In genomic region chr14:43933399-43933798, GRCm38 (mm10) we compare ENCODE assay signal across 26 mouse cellular contexts. TPM values are rescaled to one million over a fixed set of nuclear protein-coding genes. Genes with fewer than 3 reads are reported as not detected.
"Had no signal": no experiment of that assay in that cellular context is flagged by ENCODE, and none has a peak within 500 bp of the region (broad histone marks: within the 10 kb centered on the region; RNA-seq: fewer than 3 reads in every experiment).

No protein-coding gene starts in this region.

RNA-seq across cellular contexts. Expression of gene Gm8113, which starts 8.2 kb away (rescaled TPM):
- polyA plus RNA-seq: inflammation-experienced regulatory T-cells, adult 6 months had no signal

RNA-seq across cellular contexts. Expression of gene Ear10, which starts 10.0 kb away (rescaled TPM):
- polyA plus RNA-seq: heart, embryonic 10.5 days; heart, embryonic 11.5 days; heart, embryonic 12.5 days; heart, embryonic 13.5 days; heart, embryonic 14.5 days; heart, embryonic 15.5 days; heart, embryonic 16.5 days; heart, postnatal 0 days; hindbrain, embryonic 10.5 days; hindbrain, embryonic 11.5 days; hindbrain, embryonic 12.5 days; hindbrain, embryonic 14.5 days; hindbrain, embryonic 15.5 days; hindbrain, embryonic 16.5 days; hindbrain, postnatal 0 days; inflammation-experienced regulatory T-cells, adult 6 months; intestine, embryonic 14.5 days; intestine, embryonic 15.5 days; intestine, embryonic 16.5 days; intestine, postnatal 0 days; kidney, adult 2 months; kidney, embryonic 14.5 days; kidney, embryonic 15.5 days; kidney, embryonic 16.5 days; kidney, postnatal 0 days; large intestine, adult 2 months had no signal

RNA-seq across cellular contexts. Expression of gene Ang5, which starts 23.5 kb away (rescaled TPM):
- polyA plus RNA-seq: heart, embryonic 10.5 days; heart, embryonic 11.5 days; heart, embryonic 12.5 days; heart, embryonic 13.5 days; heart, embryonic 14.5 days; heart, embryonic 15.5 days; heart, embryonic 16.5 days; heart, postnatal 0 days; hindbrain, embryonic 10.5 days; hindbrain, embryonic 11.5 days; hindbrain, embryonic 12.5 days; hindbrain, embryonic 14.5 days; hindbrain, embryonic 15.5 days; hindbrain, embryonic 16.5 days; hindbrain, postnatal 0 days; inflammation-experienced regulatory T-cells, adult 6 months; intestine, embryonic 14.5 days; intestine, embryonic 15.5 days; intestine, embryonic 16.5 days; intestine, postnatal 0 days; kidney, adult 2 months; kidney, embryonic 14.5 days; kidney, embryonic 15.5 days; kidney, embryonic 16.5 days; kidney, postnatal 0 days; large intestine, adult 2 months had no signal

RNA-seq across cellular contexts. Expression of gene Ear1, which starts 58.1 kb away (rescaled TPM):
- polyA plus RNA-seq: heart, embryonic 10.5 days; heart, embryonic 11.5 days; heart, embryonic 13.5 days; heart, embryonic 14.5 days; heart, embryonic 15.5 days; heart, postnatal 0 days; hindbrain, embryonic 10.5 days; hindbrain, embryonic 11.5 days; hindbrain, embryonic 12.5 days; hindbrain, embryonic 14.5 days; hindbrain, embryonic 15.5 days; hindbrain, embryonic 16.5 days; hindbrain, postnatal 0 days; inflammation-experienced regulatory T-cells, adult 6 months; intestine, embryonic 14.5 days; intestine, embryonic 15.5 days; intestine, embryonic 16.5 days; intestine, postnatal 0 days; kidney, adult 2 months; kidney, embryonic 14.5 days; kidney, embryonic 16.5 days; kidney, postnatal 0 days; large intestine, adult 2 months had no signal
